Mouse (Mus musculus): ENCODE results near the gene Prtn3. TPM values are rescaled to one million over a fixed set of nuclear protein-coding genes. Genes with fewer than 3 reads are reported as not detected.
A peak's percentile ranks its signal among the peaks of the same experiment; 100 is the strongest.
"Not testable (repeated sequence)": the region's sequence is repeated elsewhere in the genome, so short reads cannot be mapped to it uniquely, and the experiment has no call there.

The Prtn3 gene
- total RNA-seq, 1 experiment from 2014 or later, result 159 TPM

DNA sequence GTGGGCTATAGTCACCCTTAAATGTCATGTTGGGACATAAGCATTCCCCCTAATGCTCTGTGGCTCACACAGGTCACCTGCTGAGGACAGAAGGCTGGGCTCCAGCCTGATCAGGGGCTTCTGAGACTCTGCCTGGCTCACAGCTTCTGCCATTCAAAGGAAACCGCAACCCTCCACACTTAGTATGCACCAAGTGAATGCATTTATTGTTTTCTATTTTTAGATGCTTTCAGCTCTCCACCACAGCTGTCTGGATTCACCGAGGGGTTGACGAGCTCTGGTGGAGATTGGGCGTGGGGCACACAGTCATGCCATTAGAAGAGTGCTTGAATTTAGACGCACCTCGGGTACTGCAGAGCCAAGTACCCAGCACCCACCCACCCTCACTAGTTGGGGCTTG lies 963 bp upstream of the Prtn3 start:
- ATAC-seq (replicated peaks; ENCODE audit: low read depth, poor library complexity, severe bottlenecking), result no peak

GRCm38 (mm10) chr10:79873715-79874289 lies 474 bp upstream of the Prtn3 start:
- ATAC-seq (replicated peaks; ENCODE audit: low read depth, poor library complexity, severe bottlenecking), result no peak

DNA sequence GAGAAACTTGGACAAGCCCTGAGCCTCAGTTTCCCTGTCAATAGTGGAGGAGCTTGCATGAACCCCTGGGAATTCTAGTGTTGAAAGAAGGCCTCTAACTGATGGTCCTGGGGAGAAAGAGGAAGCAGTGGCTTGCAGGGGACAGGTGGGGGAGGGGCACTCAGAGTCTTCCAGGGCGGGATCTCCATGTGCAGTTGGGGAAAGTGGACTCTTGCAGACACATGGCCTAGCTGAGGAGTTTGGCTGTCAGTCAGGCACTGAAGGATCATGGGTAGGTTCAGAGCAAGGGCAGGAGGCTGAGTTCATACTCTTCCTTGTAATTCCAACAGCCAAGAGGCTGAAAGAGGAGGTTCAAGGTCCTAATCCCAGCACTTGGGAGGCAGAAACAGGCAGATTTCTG lies 2.9 kb downstream of the Prtn3 start:
- ATAC-seq (replicated peaks; ENCODE audit: low read depth, poor library complexity, severe bottlenecking), result peak; percentile 34

- ATAC-seq (replicated peaks; ENCODE audit: low read depth, poor library complexity, severe bottlenecking), result peak; percentile 59
Measured at GRCm38 (mm10) chr10:79877757-79878156, 3.5 kb downstream of the Prtn3 start.

- ATAC-seq (replicated peaks; ENCODE audit: low read depth, poor library complexity, severe bottlenecking), result no peak
Measured at GRCm38 (mm10) chr10:79879527-79879926, 5.3 kb downstream of the Prtn3 start.

DNA sequence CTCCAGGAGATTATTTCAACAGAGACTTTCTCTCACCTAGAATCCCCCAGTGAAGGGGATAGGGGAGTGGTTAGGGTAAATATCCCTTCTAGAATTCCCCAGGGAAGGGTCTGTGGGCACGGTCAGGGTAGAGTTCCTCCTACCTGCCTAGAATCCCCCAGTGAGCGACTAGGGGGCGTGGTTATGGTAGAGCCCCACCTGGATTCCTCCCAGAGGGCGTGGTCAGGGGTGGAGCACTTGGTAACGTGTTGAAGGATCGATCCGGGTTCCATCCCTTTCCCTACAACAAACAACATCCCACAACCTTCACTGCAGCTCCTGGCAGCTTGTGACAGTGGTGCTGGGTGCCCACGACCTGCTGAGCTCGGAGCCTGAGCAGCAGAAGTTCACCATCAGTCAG lies 6.4 kb downstream of the Prtn3 start:
- no peak for ATAC-seq (replicated peaks; ENCODE audit: low read depth, poor library complexity, severe bottlenecking)

GRCm38 (mm10) chr10:79881981-79882380 lies 7.7 kb downstream of the Prtn3 start:
- ATAC-seq (replicated peaks; ENCODE audit: low read depth, poor library complexity, severe bottlenecking), result peak; percentile 23; the same call in 1 of the 2 replicates

GRCm38 (mm10) chr10:79883297-79884084 lies 9.2 kb downstream of the Prtn3 start:
- peak; percentile 34 for ATAC-seq (replicated peaks; ENCODE audit: low read depth, poor library complexity, severe bottlenecking)

GRCm38 (mm10) chr10:79884446-79884845 lies 10.2 kb downstream of the Prtn3 start:
- peak; percentile 31; the same call in 1 of the 2 replicates for ATAC-seq (replicated peaks; ENCODE audit: low read depth, poor library complexity, severe bottlenecking)

DNA sequence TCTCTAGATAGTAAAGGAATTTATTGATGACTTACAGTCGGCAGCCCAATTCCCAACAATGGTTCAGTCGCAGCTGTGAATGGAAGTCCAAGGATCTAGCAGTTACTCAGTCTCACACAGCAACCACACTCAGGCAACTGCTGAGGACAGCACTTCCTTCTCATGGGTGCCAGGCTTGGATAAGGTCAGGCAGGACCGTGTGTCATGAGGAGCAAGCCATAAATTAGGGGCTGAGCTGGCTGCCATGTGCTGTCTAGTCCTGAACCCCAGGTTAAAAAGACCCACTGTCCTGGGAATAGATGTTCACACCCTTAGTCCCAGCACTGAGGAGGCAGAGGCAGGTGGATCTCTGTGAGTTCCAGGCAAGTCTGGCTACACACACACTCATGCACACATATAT lies 10.7 kb downstream of the Prtn3 start:
- not testable (repeated sequence) for ATAC-seq (replicated peaks; ENCODE audit: low read depth, poor library complexity, severe bottlenecking)

- peak; percentile 24 for ATAC-seq (replicated peaks; ENCODE audit: low read depth, poor library complexity, severe bottlenecking)
Measured at GRCm38 (mm10) chr10:79886054-79886453, 11.8 kb downstream of the Prtn3 start, which contains the start of gene Elane. Gene Elane (plus strand): TSS chr10:79886247.

GRCm38 (mm10) chr10:79886611-79887010 lies 12.3 kb downstream of the Prtn3 start:
- ATAC-seq (replicated peaks; ENCODE audit: low read depth, poor library complexity, severe bottlenecking), result no peak

- peak; percentile 19; the same call in 1 of the 2 replicates for ATAC-seq (replicated peaks; ENCODE audit: low read depth, poor library complexity, severe bottlenecking)
Measured at GRCm38 (mm10) chr10:79889386-79889785, 15.1 kb downstream of the Prtn3 start.

DNA sequence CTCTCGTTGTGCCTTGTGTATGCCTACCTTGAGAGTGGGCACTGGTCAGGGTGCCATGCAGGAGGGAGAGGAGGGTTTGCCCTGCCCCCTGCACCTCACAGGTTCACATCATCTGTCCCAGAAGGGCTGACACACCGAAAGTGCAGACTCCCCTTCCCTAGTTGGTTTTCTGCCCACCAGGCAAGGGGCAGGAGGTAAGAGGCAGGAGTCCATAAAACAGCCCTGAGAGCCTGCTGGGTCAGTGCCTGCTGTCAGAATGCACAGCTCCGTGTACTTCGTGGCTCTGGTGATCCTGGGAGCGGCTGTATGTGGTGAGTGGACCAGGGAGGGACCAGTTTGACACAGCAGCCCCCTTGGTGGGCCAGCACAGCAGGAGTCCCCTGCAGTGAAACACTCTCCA lies 16.4 kb downstream of the Prtn3 start, which contains the start of gene Cfd:
Gene Cfd (plus strand): TSS at position 184 of the 400 bp plus-strand sequence.
- ATAC-seq (replicated peaks; ENCODE audit: low read depth, poor library complexity, severe bottlenecking), result no peak

GRCm38 (mm10) chr10:79892451-79893118 lies 18.3 kb downstream of the Prtn3 start:
- ATAC-seq (replicated peaks; ENCODE audit: low read depth, poor library complexity, severe bottlenecking), result peak; percentile 70

DNA sequence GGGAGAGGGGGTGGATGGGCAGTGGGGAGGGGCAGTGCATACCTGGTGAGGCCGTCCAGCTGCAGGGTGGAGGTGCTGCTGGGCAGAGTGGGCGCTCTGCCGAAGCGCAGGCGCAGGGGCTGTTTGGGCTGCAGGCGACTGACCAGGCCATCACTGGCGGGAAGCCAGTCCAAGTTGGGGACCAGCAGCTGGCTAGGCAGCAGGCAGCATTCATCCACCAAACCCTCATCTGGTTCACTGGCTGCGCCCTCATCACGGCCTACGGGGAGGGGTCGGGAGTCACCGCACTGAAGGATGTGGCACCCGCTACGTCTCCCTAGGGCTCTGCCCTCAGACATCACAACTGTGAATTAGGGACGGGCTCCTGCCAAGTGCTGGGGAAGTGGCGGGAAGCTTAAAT lies 22.0 kb downstream of the Prtn3 start:
- ATAC-seq (replicated peaks; ENCODE audit: low read depth, poor library complexity, severe bottlenecking), result no peak

GRCm38 (mm10) chr10:79896814-79897213 lies 22.5 kb downstream of the Prtn3 start:
- no peak for ATAC-seq (replicated peaks; ENCODE audit: low read depth, poor library complexity, severe bottlenecking)

DNA sequence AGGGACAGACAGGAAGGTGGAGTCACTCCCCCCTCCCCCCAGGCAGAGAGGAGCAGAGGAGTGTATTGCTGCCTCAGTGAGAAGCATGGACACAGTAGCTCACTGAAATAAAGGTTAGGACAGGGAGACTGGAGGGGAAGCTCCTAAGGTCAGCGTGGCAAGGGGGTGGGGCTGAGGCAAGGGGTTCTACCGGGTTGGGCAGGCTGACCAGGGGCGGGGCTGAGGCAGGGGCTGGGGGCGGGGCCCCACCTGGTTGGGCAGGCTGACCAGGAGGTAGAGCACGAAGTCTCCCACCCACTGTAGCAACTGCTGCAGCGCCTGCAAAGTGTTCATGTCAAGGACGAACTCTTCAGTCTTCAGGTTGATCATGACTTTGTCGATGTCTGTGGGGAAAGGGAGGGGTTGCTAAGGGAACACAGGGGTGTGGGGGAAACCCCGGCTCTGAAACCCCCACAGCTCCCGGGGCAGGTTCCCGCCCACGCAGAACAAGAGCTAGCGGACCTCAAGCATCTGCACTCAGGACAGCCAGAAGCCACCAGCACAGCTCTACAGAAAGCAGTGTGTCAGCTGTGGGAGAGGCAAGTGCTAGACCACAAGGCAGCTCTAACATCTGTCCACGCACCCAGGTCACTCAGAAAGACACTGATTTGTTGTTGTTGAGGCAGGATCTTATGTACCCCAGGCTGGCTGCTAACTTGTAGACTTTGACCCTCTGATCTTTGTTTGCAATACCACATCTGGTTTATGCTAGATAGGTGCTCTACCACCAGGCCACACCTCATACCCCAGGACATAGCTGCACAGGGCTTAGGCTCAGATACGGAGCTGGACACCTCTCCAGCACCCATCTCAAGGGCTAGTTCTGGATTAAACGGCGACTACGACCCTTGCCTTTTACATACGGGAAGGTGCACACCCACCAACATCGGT lies 23.3 kb downstream of the Prtn3 start:
- no peak for ATAC-seq (replicated peaks; ENCODE audit: low read depth, poor library complexity, severe bottlenecking)

GRCm38 (mm10) chr10:79900951-79901410 lies 26.7 kb downstream of the Prtn3 start:
- peak; percentile 21; the same call in 1 of the 2 replicates for ATAC-seq (replicated peaks; ENCODE audit: low read depth, poor library complexity, severe bottlenecking)

- no peak for ATAC-seq (replicated peaks; ENCODE audit: low read depth, poor library complexity, severe bottlenecking)
Measured at GRCm38 (mm10) chr10:79906712-79907111, 32.4 kb downstream of the Prtn3 start.

Measured in common myeloid progenitor, adult 5-6 weeks (primary cell).